Mouse (Mus musculus): ENCODE results near the gene Vamp4. TPM values are rescaled to one million over a fixed set of nuclear protein-coding genes. Genes with fewer than 3 reads are reported as not detected.
A peak's percentile ranks its signal among the peaks of the same experiment; 100 is the strongest.

Vamp4 gene
- polyA plus RNA-seq (2012; rRNA removed) = 73.3 and 75.2 TPM in 2 replicates

GRCm38 (mm10) chr1:162570260-162570748 lies at the start of gene Vamp4:
Gene Vamp4, plus strand, starts transcription at chr1:162570515.
- DNase-seq = peak; percentile 93 to 94
- WGBS = under 1% methylated on average over 42 of the region's 43 CpGs
- TF ChIP-seq CTCF (IDR thresholded peaks at IDR 0.05; ENCODE audit: borderline replicate concordance, insufficient read depth, low read depth, low read length) (no peak), POLR2A (IDR thresholded peaks at IDR 0.05; ENCODE audit: borderline replicate concordance, insufficient read depth, low read length) (peak; percentile 78)

GRCm38 (mm10) chr1:162529651-162530050 lies 40.7 kb upstream of the Vamp4 start:
- no peak overlapping the region for H3K4me3 ChIP-seq (replicated peaks; ENCODE audit: insufficient read depth, low read depth, low read length)
- H3K27me3 ChIP-seq (ENCODE audit: control insufficient read depth, insufficient read depth, low read length) = no peaks in the 10 kb centered on the region
- no peaks in the 10 kb centered on the region for H3K4me1 ChIP-seq (ENCODE audit: control insufficient read depth, insufficient read depth, low read length)
- no peak for DNase-seq
- 57% methylated on average over 2 of the region's 2 CpGs for WGBS
- TF ChIP-seq CTCF (IDR thresholded peaks at IDR 0.05; ENCODE audit: borderline replicate concordance, insufficient read depth, low read depth, low read length) = peak; percentile 39; the same call in 1 of the 2 replicates
- no peak for TF ChIP-seq POLR2A (IDR thresholded peaks at IDR 0.05; ENCODE audit: borderline replicate concordance, insufficient read depth, low read length)
- no peak overlapping the region for H3K27ac ChIP-seq (ENCODE audit: insufficient read depth, low read length)

More at GRCm38 (mm10) chr1:162570260-162570748, at the start of gene Vamp4:
- Histone ChIP-seq H3K4me3 (replicated peaks; ENCODE audit: insufficient read depth, low read depth, low read length) (peak within 1 kb of the TSS; percentile 88), H3K27ac (ENCODE audit: insufficient read depth, low read length) (peak within 1 kb of the TSS; percentile 67), H3K4me1 (ENCODE audit: control insufficient read depth, insufficient read depth, low read length) (no peaks in the 10 kb centered on the region), H3K27me3 (ENCODE audit: control insufficient read depth, insufficient read depth, low read length) (no peaks in the 10 kb centered on the region)

GRCm38 (mm10) chr1:162530666-162531065 lies 39.6 kb upstream of the Vamp4 start:
- no peak overlapping the region for H3K27ac ChIP-seq (ENCODE audit: insufficient read depth, low read length)
- no peaks in the 10 kb centered on the region for H3K4me1 ChIP-seq (ENCODE audit: control insufficient read depth, insufficient read depth, low read length)
- H3K4me3 ChIP-seq (replicated peaks; ENCODE audit: insufficient read depth, low read depth, low read length) = no peak overlapping the region
- H3K27me3 ChIP-seq (ENCODE audit: control insufficient read depth, insufficient read depth, low read length) = no peaks in the 10 kb centered on the region
- TF ChIP-seq POLR2A (IDR thresholded peaks at IDR 0.05; ENCODE audit: borderline replicate concordance, insufficient read depth, low read length) (no peak), CTCF (IDR thresholded peaks at IDR 0.05; ENCODE audit: borderline replicate concordance, insufficient read depth, low read depth, low read length) (no peak)
- 74% methylated on average over 1 of the region's 1 CpGs for WGBS
- DNase-seq = no peak

GRCm38 (mm10) chr1:162531584-162531983 lies 38.7 kb upstream of the Vamp4 start:
- H3K4me3 ChIP-seq (replicated peaks; ENCODE audit: insufficient read depth, low read depth, low read length) = no peak overlapping the region
- 78% methylated on average over 4 of the region's 4 CpGs for WGBS
- H3K27ac ChIP-seq (ENCODE audit: insufficient read depth, low read length) = peak overlapping the region; percentile 21; the same call in 1 of the 2 replicates
- TF ChIP-seq CTCF (IDR thresholded peaks at IDR 0.05; ENCODE audit: borderline replicate concordance, insufficient read depth, low read depth, low read length) (0 out of 2 replicates have a peak, but pooled peaks have one; percentile 25), POLR2A (IDR thresholded peaks at IDR 0.05; ENCODE audit: borderline replicate concordance, insufficient read depth, low read length) (no peak)
- no peak for DNase-seq
- H3K4me1 ChIP-seq (ENCODE audit: control insufficient read depth, insufficient read depth, low read length) = no peaks in the 10 kb centered on the region
- no peaks in the 10 kb centered on the region for H3K27me3 ChIP-seq (ENCODE audit: control insufficient read depth, insufficient read depth, low read length)

GRCm38 (mm10) chr1:162532330-162532729 lies 38.0 kb upstream of the Vamp4 start:
- DNase-seq = no peak
- H3K4me3 ChIP-seq (replicated peaks; ENCODE audit: insufficient read depth, low read depth, low read length) = no peak overlapping the region
- H3K4me1 ChIP-seq (ENCODE audit: control insufficient read depth, insufficient read depth, low read length) = no peaks in the 10 kb centered on the region
- H3K27me3 ChIP-seq (ENCODE audit: control insufficient read depth, insufficient read depth, low read length) = no peaks in the 10 kb centered on the region
- 91% methylated on average over 4 of the region's 4 CpGs for WGBS
- no peak overlapping the region for H3K27ac ChIP-seq (ENCODE audit: insufficient read depth, low read length)
- TF ChIP-seq CTCF (IDR thresholded peaks at IDR 0.05; ENCODE audit: borderline replicate concordance, insufficient read depth, low read depth, low read length) (no peak), POLR2A (IDR thresholded peaks at IDR 0.05; ENCODE audit: borderline replicate concordance, insufficient read depth, low read length) (no peak)

- 92% methylated on average over 14 of the region's 14 CpGs for WGBS
- TF ChIP-seq CTCF (IDR thresholded peaks at IDR 0.05; ENCODE audit: borderline replicate concordance, insufficient read depth, low read depth, low read length) (no peak), POLR2A (IDR thresholded peaks at IDR 0.05; ENCODE audit: borderline replicate concordance, insufficient read depth, low read length) (no peak)
- DNase-seq = no peak
Measured at GRCm38 (mm10) chr1:162533766-162534560, 36.4 kb upstream of the Vamp4 start.

GRCm38 (mm10) chr1:162543231-162543630 lies 27.1 kb upstream of the Vamp4 start:
- Histone ChIP-seq H3K27ac (ENCODE audit: insufficient read depth, low read length) (no peak overlapping the region), H3K4me3 (replicated peaks; ENCODE audit: insufficient read depth, low read depth, low read length) (no peak overlapping the region), H3K4me1 (ENCODE audit: control insufficient read depth, insufficient read depth, low read length) (peaks cover 2% of the 10 kb centered on the region; the same call in 1 of the 2 replicates), H3K27me3 (ENCODE audit: control insufficient read depth, insufficient read depth, low read length) (no peaks in the 10 kb centered on the region)
- WGBS = 5% methylated on average over 1 of the region's 1 CpGs
- DNase-seq = no peak
- TF ChIP-seq POLR2A (IDR thresholded peaks at IDR 0.05; ENCODE audit: borderline replicate concordance, insufficient read depth, low read length) = no peak
- TF ChIP-seq CTCF (IDR thresholded peaks at IDR 0.05; ENCODE audit: borderline replicate concordance, insufficient read depth, low read depth, low read length) = no peak

More at GRCm38 (mm10) chr1:162533766-162534560, 36.4 kb upstream of the Vamp4 start:
- Histone ChIP-seq H3K27ac (ENCODE audit: insufficient read depth, low read length) (no peak overlapping the region), H3K4me1 (ENCODE audit: control insufficient read depth, insufficient read depth, low read length) (no peaks in the 10 kb centered on the region), H3K4me3 (replicated peaks; ENCODE audit: insufficient read depth, low read depth, low read length) (no peak overlapping the region), H3K27me3 (ENCODE audit: control insufficient read depth, insufficient read depth, low read length) (no peaks in the 10 kb centered on the region)

Data from cerebellum, adult 2 months (tissue).